Mouse (Mus musculus): ENCODE results near the gene Susd2.
A peak's percentile ranks its signal among the peaks of the same experiment; 100 is the strongest.

Gene Susd2

GRCm38 (mm10) chr10:75654053-75654452 is 10.2 kb upstream of the Susd2 start:
- no peak for DNase-seq (ENCODE audit: low spot score in 2 of 2)

DNA sequence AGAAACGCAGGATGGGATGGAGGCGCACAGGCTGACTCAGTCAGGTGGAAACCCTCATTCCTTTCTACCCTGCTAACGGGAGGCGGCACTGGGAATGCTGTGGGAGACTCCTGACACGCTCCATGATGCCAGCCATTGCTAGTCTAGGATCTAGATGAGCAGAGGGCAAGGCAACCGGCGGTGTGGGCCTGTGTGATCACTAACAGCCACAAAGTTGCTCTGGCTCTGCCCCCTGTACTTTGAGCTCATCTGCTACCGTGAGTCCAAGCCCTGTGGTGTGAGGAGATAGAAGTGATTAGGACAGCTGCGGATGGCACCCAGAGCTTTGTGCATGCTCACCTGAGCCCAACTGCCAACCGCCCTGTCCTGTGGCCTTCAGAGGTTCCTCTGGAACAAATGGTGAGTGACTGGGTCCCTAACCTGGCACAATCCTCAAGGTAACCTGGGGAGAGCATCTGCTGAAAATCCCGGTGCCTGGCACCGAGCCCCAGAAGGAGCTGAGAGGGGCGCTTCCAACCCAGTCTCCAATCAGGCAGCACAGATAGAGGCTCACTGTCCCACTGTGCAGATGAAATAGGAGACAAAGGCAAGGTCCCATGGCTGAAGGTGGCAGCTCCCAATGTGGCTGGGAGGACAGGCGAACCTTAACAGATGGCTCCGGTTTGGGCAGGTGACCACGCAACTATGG is 7.7 kb upstream of the Susd2 start:
- DNase-seq (ENCODE audit: low spot score in 2 of 2), result no peak

GRCm38 (mm10) chr10:75650306-75650902 is 6.6 kb upstream of the Susd2 start:
- DNase-seq (ENCODE audit: low spot score in 2 of 2), result no peak

GRCm38 (mm10) chr10:75649406-75649995 is 5.7 kb upstream of the Susd2 start:
- DNase-seq (ENCODE audit: low spot score in 2 of 2), result no peak

DNA sequence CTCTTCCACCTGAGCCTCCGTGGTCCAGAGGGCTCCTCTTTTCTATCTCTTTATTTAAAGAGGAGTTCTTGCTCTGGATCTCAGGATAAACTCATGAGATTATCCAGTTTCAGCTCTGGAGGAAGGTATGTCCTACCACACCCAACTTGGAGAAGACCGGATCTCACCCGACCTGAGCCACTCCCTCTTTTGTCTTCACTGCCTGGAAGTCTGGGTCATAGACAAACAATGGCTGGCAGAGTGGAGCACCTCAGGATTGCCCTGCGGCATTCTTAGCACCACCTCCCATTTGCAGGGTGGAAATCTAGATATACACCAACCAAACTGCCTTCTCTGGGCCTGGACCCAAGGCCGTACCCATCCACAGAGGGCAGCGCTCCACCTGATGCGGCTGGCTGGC is 5.2 kb upstream of the Susd2 start:
- DNase-seq (ENCODE audit: low spot score in 2 of 2), result no peak

DNA sequence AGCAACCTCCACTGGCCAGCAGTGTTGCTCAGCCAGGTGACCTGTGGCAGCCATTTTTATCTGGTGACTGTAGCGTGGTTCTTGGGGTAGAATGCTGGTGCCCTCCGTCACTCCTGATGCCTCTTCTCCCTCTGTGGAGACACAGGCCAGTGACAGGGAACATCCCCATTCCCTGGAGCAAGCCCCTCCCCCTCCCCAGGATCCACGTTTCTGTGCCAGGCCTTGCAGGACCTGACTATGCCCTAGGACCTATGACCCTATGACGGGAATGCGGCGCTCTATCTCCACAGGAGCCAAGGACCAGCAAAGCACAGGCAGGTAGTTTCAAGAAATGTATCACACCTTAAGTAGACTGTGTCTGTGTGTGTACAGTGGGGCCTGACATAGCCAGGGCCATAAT is 4.3 kb upstream of the Susd2 start:
- no peak for DNase-seq (ENCODE audit: low spot score in 2 of 2)

- DNase-seq (ENCODE audit: low spot score in 2 of 2), result no peak
These were observed 3.6 kb upstream of the Susd2 start for GRCm38 (mm10) chr10:75647362-75647761.

- DNase-seq (ENCODE audit: low spot score in 2 of 2), result no peak
These were observed 2.6 kb upstream of the Susd2 start for GRCm38 (mm10) chr10:75646406-75646805.

DNA sequence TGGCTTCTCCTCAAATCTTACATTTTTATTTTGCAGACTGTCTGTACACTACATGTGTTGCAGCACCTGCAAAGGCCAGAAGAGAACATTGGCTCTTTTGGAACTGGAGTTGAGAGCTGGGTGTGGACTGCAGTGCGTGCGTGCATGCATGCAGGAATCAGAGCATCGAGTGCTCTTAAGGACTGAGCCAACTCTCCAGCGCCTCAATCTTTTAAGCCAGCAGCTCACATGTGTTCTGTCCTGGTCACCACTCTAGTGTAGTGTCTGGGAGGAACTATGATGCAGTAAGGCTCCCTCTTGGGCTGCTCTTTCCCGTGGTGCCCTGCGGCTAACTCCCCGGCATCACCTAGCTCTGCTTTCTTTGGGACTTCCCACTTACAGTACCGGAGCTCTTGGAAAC is 1.8 kb upstream of the Susd2 start:
- no peak for DNase-seq (ENCODE audit: low spot score in 2 of 2)

DNA sequence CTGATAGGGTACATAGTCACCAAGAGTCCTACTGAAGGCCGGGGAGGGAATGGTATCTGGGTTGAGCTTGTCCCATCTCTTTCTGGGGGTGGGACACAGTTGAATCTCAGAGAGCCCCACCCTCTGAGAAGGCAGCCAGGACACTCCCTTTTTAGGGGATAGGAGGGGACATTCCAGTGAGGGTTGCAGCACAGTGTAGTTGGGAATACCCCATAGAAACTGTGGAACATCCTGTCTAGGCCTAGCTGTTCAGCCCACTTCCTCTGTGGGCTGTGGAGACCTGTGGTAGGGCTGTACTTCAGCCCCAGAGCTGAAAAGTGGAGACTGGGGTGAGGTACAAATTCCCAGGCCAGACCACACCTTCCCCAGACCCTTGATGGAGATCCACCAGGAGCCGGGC is 917 bp downstream of the Susd2 start:
- DNase-seq (ENCODE audit: low spot score in 2 of 2), result no peak

DNA sequence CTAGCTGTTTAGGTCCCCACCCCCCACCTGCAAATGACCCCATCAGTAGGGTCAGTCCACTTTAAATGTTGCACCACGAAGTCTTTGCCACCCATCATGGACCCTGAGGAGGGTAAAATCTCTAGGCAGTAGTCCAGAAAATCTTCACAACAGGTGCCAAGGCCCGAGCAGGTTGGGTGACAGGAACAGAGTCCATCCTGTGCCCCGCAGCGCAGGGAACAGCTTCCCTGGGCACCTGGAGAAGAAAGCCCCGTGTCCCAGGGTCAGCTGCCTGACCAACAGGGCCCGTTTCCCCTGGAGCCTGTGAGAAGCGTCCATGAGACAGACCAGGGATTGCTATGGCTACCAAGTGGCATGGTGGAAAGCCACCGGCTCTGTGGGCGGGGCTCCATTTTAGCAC is 1.4 kb downstream of the Susd2 start:
- DNase-seq (ENCODE audit: low spot score in 2 of 2), result no peak

DNA sequence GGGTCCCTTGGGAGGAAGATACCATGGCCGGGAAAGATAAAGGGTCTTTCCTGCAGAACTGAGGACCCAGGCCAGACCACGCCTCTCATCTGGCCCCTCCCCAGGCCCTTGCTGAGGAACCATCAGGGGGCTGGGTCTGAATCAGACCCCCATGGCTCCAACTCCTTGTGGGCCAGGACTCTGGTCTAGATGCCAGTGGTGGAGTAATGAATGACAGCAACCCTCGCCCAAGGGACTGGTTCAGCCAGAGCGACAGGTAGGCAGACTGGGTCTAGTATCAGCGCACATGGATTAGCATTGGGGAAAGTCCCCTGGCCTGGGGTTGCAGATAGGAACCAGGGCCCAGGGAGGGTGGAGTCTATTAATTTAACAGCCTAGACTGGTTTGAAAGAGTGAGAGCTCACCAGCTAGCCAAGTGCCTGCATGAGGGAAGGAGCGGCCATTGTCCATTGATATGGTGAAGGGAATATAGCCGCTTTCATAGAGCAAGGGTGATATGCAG is 2.0 kb downstream of the Susd2 start:
- DNase-seq (ENCODE audit: low spot score in 2 of 2), result no peak

- no peak for DNase-seq (ENCODE audit: low spot score in 2 of 2)
These were observed 6.1 kb downstream of the Susd2 start for GRCm38 (mm10) chr10:75637711-75638110.

DNA sequence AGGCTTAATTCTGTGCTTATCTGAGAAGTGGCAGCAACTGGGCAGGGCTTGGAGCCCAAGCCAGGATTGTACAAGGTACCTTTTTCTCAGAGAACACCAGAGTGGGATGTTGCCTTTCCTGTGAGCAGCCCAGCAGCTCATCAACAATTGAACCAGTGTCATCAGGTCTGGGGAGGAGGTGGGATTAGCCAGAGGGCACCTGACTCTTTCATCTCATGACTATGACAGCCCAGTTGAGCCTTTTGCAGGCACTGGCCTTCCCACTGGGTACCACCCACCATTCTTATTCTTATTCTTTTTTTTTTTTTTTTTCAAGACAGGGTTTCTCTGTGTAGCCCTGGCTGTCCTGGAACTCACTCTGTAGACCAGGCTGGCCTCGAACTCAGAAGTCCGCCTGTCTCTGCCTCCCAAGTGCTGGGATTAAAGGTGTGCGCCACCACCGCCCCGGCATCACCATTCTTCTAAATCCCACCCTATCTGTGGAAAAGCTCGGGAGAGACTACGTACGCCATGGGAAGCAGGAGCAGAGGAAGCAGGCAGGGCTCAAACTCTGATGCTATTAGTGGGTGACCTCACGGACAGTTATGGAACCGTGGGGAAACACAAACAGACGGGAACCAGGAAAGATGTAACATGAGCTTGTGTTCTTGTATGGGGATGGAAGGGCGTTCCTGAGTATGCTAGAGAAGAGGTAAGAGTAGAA is 7.6 kb downstream of the Susd2 start:
- no peak for DNase-seq (ENCODE audit: low spot score in 2 of 2)

GRCm38 (mm10) chr10:75635693-75636055 is 8.1 kb downstream of the Susd2 start:
- peak; percentile 74 to 76 for DNase-seq (ENCODE audit: low spot score in 2 of 2)

DNA sequence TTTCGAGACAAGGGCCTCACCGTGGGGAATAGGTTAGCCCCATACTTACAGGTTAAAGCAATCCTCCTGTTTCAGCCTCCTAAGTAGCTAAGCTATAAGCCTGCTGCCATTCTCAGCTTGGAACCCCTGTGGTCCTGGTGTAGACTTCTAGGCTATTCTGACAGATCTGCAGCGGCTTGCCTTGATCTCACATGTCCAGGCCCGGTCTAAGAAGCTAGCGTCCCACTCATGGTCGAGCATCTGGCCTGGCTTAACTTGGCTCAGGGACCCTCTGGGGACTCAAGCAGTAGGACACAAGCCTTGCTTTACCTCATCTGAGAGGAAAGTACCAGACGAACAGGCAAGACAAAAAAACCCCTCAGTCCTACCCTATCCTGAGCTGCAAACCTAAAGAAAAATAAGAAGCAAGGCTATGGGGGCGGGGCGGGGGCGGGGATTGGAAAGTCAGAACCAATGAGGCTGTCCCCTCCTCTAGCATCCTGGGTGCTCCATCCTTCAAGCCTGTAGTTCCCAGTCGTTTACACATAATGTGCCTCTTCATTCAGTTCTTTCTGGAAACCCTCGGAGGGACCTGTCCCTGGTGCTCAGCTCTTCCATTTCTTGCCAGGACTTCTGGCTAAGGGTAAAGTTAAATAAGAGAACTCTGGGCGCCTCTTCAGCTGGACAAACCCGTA is 8.7 kb downstream of the Susd2 start:
- DNase-seq (ENCODE audit: low spot score in 2 of 2), result no peak

DNA sequence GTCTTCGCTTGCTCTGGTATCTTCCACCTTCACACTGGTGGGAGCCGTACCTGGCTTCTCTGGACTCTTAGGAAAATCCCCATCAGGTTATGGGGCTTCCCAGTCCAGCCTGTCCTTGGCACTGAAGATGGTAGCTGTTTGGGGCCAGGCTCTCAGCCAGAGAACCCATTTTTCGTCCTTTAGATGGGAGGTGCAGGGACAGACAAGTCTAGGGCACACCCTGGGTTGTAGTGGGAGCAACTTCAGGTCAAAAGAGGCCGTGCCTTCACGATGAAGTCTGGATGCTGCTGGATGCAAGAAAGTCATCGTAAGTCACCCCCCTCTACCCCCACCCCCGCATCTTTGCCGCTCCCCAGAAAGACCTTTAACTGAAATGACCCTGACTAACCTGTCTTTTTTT is 9.2 kb downstream of the Susd2 start:
- no peak for DNase-seq (ENCODE audit: low spot score in 2 of 2)

DNA sequence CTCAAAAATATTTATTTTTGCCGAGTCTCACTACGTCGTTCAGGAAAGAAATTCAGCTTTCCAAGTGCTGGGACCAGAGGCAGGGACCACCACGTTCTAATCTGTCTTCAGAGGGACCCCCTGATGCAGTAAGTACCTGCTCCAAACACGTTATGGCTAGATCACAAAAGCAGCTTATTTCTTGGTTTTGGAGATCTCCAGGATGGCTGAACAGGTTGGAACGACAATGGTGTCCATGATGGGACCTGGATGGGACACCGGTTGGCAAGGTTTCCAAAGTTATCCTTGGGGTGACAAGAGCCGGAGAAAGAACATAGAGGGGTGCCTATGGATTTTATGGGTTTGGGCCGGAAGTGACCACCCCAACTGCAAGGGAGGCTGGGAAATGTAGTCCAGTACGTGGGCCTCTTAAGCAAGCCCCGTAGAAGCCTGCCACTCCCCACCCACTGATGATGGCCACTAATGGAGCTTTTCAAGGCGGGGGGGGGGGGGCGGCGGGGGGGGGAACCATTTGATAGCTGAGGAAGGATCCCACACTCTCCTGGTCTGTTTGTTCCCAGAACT is 10.2 kb downstream of the Susd2 start:
- DNase-seq (ENCODE audit: low spot score in 2 of 2), result no peak

- no peak for DNase-seq (ENCODE audit: low spot score in 2 of 2)
These were observed 10.8 kb downstream of the Susd2 start for GRCm38 (mm10) chr10:75633048-75633447.

DNA sequence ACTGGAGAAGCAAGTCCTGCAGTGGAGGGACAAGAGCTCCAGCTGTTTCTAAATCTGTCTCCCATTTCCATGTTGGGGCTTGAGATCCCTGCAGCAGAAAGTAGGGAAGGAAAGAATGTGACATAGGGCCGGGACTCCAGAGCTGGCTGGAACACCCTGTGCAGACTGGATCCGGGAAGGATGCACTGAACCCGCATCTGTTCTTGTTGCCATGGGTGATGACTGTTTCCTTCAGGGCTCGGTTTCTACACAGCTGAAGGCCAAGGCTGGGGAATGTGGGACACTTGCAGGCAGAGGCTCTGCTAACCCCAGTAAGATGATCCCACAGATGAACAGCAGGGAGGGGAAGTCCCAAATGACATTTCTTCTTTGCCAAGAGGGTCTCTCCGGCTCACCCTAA is 11.2 kb downstream of the Susd2 start:
- DNase-seq (ENCODE audit: low spot score in 2 of 2), result no peak

- no peak for DNase-seq (ENCODE audit: low spot score in 2 of 2)
These were observed 16.3 kb downstream of the Susd2 start for GRCm38 (mm10) chr10:75627490-75627889.

DNA sequence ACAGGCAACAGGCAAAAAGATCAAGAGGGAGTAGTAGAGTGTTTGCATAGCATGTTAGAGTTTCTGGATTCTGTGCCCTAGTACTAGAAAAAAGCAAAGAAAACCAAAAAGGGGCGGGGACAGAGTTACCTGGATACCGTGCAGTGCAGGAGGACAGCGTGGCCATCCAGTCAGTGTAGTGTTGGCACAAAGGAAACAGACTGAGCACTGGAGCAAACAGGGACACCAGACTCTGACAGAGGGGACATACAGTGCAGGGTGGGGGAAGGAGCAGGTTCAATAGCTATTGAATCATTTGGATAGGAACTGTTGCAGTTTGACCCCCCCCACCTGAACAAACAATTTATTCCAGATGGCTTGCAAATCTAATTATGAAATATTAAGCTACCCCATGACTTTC is 16.8 kb downstream of the Susd2 start:
- DNase-seq (ENCODE audit: low spot score in 2 of 2), result no peak
